Mouse (Mus musculus) right cerebral cortex, postnatal 36 days (tissue): ENCODE measurements around the gene Adsl.
"Not testable (repeated sequence)": the region's sequence is repeated elsewhere in the genome, so short reads cannot be mapped to it uniquely, and the experiment has no call there.

Source experiments
- DNase-seq, 2 experiments: peaks; one replicate each; pipeline ENCODE4 v3.0.0; 2022; ENCODE audit warnings: low spot score in 2 of 2, mixed read lengths in 1 of 2

The Adsl gene

GRCm38 (mm10) chr15:80948145-80949135 lies at the start of gene Adsl:
Adsl (plus strand) TSS chr15:80948490.
- DNase-seq = peak; percentile 76 to 77

- no peak for DNase-seq
Observed at GRCm38 (mm10) chr15:80899806-80900205, 48.5 kb upstream of the Adsl start.

- peak in 1 of 2 experiments; percentile 29 for DNase-seq
Observed at GRCm38 (mm10) chr15:80901806-80902513, 46.3 kb upstream of the Adsl start.

- not testable (repeated sequence) for DNase-seq
Observed at GRCm38 (mm10) chr15:80904776-80905175, 43.5 kb upstream of the Adsl start.

- DNase-seq = no peak
Observed at GRCm38 (mm10) chr15:80910183-80910582, 38.1 kb upstream of the Adsl start.

GRCm38 (mm10) chr15:80910790-80911531 lies 37.3 kb upstream of the Adsl start:
- no peak for DNase-seq

- DNase-seq = no peak
Observed at GRCm38 (mm10) chr15:80912175-80912574, 36.1 kb upstream of the Adsl start.

GRCm38 (mm10) chr15:80913803-80914202 lies 34.5 kb upstream of the Adsl start:
- DNase-seq = no peak

GRCm38 (mm10) chr15:80915850-80916249 lies 32.4 kb upstream of the Adsl start:
- no peak for DNase-seq

GRCm38 (mm10) chr15:80916621-80917020 lies 31.7 kb upstream of the Adsl start:
- no peak for DNase-seq

- no peak for DNase-seq
Observed at GRCm38 (mm10) chr15:80920346-80920745, 27.9 kb upstream of the Adsl start.

- DNase-seq = no peak
Observed at GRCm38 (mm10) chr15:80921781-80922180, 26.5 kb upstream of the Adsl start.

GRCm38 (mm10) chr15:80924211-80924610 lies 24.1 kb upstream of the Adsl start:
- no peak for DNase-seq

- no peak for DNase-seq
Observed at GRCm38 (mm10) chr15:80928811-80929355, 19.4 kb upstream of the Adsl start.

- DNase-seq = no peak
Observed at GRCm38 (mm10) chr15:80930048-80930571, 18.2 kb upstream of the Adsl start.

- not testable (repeated sequence) for DNase-seq
Observed at GRCm38 (mm10) chr15:80930676-80931320, 17.5 kb upstream of the Adsl start.

- DNase-seq = no peak
Observed at GRCm38 (mm10) chr15:80931345-80931960, 16.8 kb upstream of the Adsl start.

GRCm38 (mm10) chr15:80934841-80935240 lies 13.4 kb upstream of the Adsl start:
- no peak for DNase-seq

- no peak for DNase-seq
Observed at GRCm38 (mm10) chr15:80936686-80937085, 11.6 kb upstream of the Adsl start.

GRCm38 (mm10) chr15:80938615-80939014 lies 9.7 kb upstream of the Adsl start:
- no peak for DNase-seq
